Mouse (Mus musculus) midbrain, postnatal 0 days (tissue): ENCODE results near the gene Ltb. TPM values are rescaled to one million over a fixed set of nuclear protein-coding genes. Genes with fewer than 3 reads are reported as not detected.

Experiments used
- ATAC-seq: fragments of 200-750 bp; cut with Nextera tagmentation; 2 replicates; pipeline ENCODE4 v1.8.0; 2017; ENCODE audit warnings: moderate number of reproducible peaks, mild to moderate bottlenecking, moderate TSS enrichment, moderate library complexity; ENCODE audit not compliant: low FRiP score
- DNase-seq: peaks from one replicate; pipeline ENCODE4 v3.0.0-alpha.2; 2015; ENCODE audit warnings: low spot score
- H3K27ac ChIP-seq: fragments of 300-500 bp; sonication (generic); 2 replicates; pipeline ENCODE4 v1.5.1; 2014; ENCODE audit warnings: low read depth, mild to moderate bottlenecking, low read length, mixed read lengths
- H3K27me3 ChIP-seq: fragments of 300-500 bp; sonication (generic); 2 replicates; pipeline ENCODE4 v1.6.1; 2014; ENCODE audit warnings: low read length, control low read depth, mixed read lengths; ENCODE audit not compliant: insufficient read depth
- H3K36me3 ChIP-seq: fragments of 300-500 bp; sonication (generic); 2 replicates; pipeline ENCODE4 v1.6.1; 2014; ENCODE audit warnings: low read length, control low read depth, mixed read lengths; ENCODE audit not compliant: insufficient read depth
- H3K4me1 ChIP-seq: fragments of 300-500 bp; sonication (generic); 2 replicates; pipeline ENCODE4 v1.6.1; 2014; ENCODE audit warnings: mild to moderate bottlenecking, control low read depth, antibody characterized with exemption, low read length, mixed read lengths; ENCODE audit not compliant: insufficient read depth
- H3K4me2 ChIP-seq: fragments of 300-500 bp; sonication (generic); 2 replicates; pipeline ENCODE4 v1.6.1; 2014; ENCODE audit warnings: low read depth, mild to moderate bottlenecking, low read length, mixed read lengths; ENCODE audit not compliant: poor library complexity, severe bottlenecking
- H3K4me3 ChIP-seq: fragments of 300-500 bp; sonication (generic); 2 replicates; pipeline ENCODE4 v1.5.1; 2014; ENCODE audit warnings: low read depth, mild to moderate bottlenecking, low read length, moderate library complexity
- H3K9ac ChIP-seq: fragments of 300-500 bp; sonication (generic); replicated peaks from 2 replicates; pipeline ENCODE4 v1.6.1; 2014; ENCODE audit warnings: mild to moderate bottlenecking, low read length, moderate library complexity, mixed read lengths; ENCODE audit not compliant: poor library complexity, severe bottlenecking
- H3K9me3 ChIP-seq: fragments of 300-500 bp; sonication (generic); 2 replicates; pipeline ENCODE4 v1.6.1; 2016; ENCODE audit warnings: low read length, control low read depth
- CTCF ChIP-seq: IDR thresholded peaks from 2 replicates; pipeline ENCODE4 v1.5.1; 2016; ENCODE audit warnings: antibody characterized with exemption, mild to moderate bottlenecking
- WGBS: fragments of 180-500 bp; shearing (Covaris S2); extraction: QIAGEN DNeasy Blood & Tissue Kit; methylation state at CpG from one replicate; pipeline ENCODE4 v1.1.7; 2014; 5-methylcytosine and 5-hydroxymethylcytosine counted together
- polyA plus RNA-seq: library from polyadenylated mRNA; unstranded; fragments of >200 nt; fragmentation: Nextera tagmentation; extraction: Ambion mirVana; gene quantifications from 2 replicates; pipeline ENCODE4 v1.2.1, GENCODE M21; 2015
- total RNA-seq: library from RNA; depleted of rRNA; stranded (reverse); fragments of >200 nt; gene quantifications from 2 replicates; pipeline ENCODE4 v1.2.3, GENCODE M21; 2014

Gene Ltb
- total and polyA plus RNA-seq, 2 experiments from 2014 or later = 1.0 to 1.4 TPM

DNA sequence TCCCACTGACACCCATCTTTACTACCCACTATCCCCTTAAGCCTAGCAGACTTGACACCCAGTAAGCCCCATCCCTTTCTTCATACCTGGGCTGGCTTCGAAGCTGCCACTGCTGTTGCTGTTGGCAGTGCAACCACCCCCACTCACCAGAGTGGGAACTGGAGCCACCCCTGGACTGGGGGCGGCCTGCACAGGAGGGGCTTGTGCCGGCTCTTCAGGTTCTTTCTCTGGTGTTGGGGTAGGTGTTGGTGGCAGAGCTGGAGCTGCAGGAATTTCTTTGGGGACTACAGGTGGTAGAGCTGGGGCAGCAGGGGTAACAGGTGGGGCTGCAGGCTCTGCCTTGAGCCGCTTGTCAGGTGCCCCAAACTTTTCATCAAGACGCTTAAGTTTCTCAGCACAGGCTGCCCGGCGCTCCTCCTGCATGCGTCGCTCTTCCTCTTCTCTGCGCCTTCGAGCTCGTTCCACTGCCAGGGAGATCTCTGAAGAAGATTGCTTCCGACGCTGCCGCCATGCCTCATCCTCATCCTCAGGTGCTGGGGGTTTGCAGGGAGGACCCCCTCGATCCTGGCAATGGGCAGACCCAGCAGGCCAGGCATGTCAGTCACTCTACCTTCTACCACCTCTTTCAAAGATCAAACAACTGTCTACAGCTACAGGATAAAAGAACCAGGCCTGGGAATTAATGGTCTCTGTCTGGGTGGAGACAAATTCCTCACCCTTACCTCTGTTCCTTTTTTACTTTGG lies 35.2 kb upstream of the Ltb start:
- no peak overlapping the region for H3K4me2 ChIP-seq
- no peaks in the 10 kb centered on the region for H3K9me3 ChIP-seq
- no peak overlapping the region for H3K4me3 ChIP-seq
- 95% methylated on average over 16 of the region's 16 CpGs for WGBS
- H3K4me1 ChIP-seq = peaks cover 8% of the 10 kb centered on the region; the same call in 1 of the 2 replicates
- no peak for ATAC-seq
- no peak overlapping the region for H3K27ac ChIP-seq
- peaks cover 81% of the 10 kb centered on the region for H3K36me3 ChIP-seq
- H3K9ac ChIP-seq = no peak overlapping the region
- no peak for DNase-seq
- TF ChIP-seq CTCF = no peak
- no peaks in the 10 kb centered on the region for H3K27me3 ChIP-seq

DNA sequence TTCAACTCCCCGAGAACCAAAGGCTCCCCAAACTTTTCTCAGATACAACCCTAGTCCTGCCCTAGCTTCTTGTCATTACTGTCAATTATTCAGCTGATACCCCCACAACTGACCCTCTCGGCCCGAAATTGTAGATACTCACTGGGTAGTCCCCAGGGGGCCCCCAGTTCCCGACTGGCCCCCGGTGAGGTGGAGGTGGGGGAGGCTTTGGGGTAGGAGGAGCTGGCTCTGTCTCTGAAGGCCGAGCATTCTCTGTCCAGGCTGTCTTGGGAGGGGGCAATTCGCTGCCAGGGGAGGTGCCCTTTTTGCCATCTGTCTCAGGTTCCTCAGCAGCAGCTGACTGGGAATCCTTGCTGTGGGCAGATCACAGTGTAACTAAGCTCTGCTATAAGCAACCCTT lies 34.6 kb upstream of the Ltb start:
- DNase-seq (no peak), ATAC-seq (no peak)
- Histone ChIP-seq H3K27me3 (no peaks in the 10 kb centered on the region), H3K36me3 (peaks cover 75% of the 10 kb centered on the region), H3K4me2 (no peak overlapping the region), H3K27ac (no peak overlapping the region), H3K9me3 (no peaks in the 10 kb centered on the region), H3K9ac (no peak overlapping the region), H3K4me3 (no peak overlapping the region), H3K4me1 (peaks cover 8% of the 10 kb centered on the region; the same call in 1 of the 2 replicates)
- TF ChIP-seq CTCF = no peak
- WGBS = 82% methylated on average over 7 of the region's 7 CpGs

GRCm38 (mm10) chr17:35161421-35161820 lies 32.8 kb upstream of the Ltb start:
- no peaks in the 10 kb centered on the region for H3K27me3 ChIP-seq
- WGBS = 80% methylated on average over 11 of the region's 11 CpGs
- no peak overlapping the region for H3K4me2 ChIP-seq
- H3K36me3 ChIP-seq = peaks cover 58% of the 10 kb centered on the region
- no peaks in the 10 kb centered on the region for H3K9me3 ChIP-seq
- DNase-seq (no peak), ATAC-seq (no peak)
- TF ChIP-seq CTCF = no peak
- H3K4me1 ChIP-seq = peaks cover 10% of the 10 kb centered on the region; the same call in 1 of the 2 replicates
- H3K27ac ChIP-seq = no peak overlapping the region
- no peak overlapping the region for H3K9ac ChIP-seq
- no peak overlapping the region; the same call in 1 of the 2 replicates for H3K4me3 ChIP-seq

GRCm38 (mm10) chr17:35162121-35162520 lies 32.1 kb upstream of the Ltb start:
- Histone ChIP-seq H3K4me3 (peak overlapping the region; percentile 87; the same call in 1 of the 2 replicates), H3K4me2 (peak overlapping the region; percentile 85), H3K4me1 (peaks cover 11% of the 10 kb centered on the region; the same call in 1 of the 2 replicates), H3K27ac (no peak overlapping the region), H3K27me3 (no peaks in the 10 kb centered on the region), H3K36me3 (peaks cover 51% of the 10 kb centered on the region), H3K9ac (peak overlapping the region; percentile 98; the same call in 1 of the 2 replicates), H3K9me3 (no peaks in the 10 kb centered on the region)
- no peak for DNase-seq
- WGBS = 54% methylated on average over 14 of the region's 14 CpGs
- ATAC-seq = no peak
- TF ChIP-seq CTCF = no peak

DNA sequence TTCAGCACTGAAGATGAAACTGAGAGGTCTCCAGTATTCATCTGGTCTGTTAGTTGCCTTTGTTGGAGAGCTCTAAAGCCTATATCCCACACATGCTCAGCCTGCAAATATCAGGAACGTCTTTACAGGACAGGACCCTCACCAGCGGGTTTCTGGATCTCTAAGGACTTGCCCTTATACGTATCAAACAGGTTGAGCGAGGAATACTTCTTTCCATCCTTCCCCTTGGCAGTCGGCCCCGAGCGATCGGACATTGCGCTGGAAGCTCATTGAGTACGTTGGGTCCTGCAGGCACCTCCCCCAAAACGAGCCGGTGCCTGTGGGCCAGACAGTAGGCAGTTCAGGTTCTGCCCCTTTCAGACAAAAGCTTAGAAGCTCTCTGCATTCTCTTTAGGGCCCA lies 31.5 kb upstream of the Ltb start:
- peaks cover 11% of the 10 kb centered on the region; the same call in 1 of the 2 replicates for H3K4me1 ChIP-seq
- 24% methylated on average over 12 of the region's 12 CpGs for WGBS
- peak overlapping the region; percentile 98 for H3K9ac ChIP-seq
- H3K4me3 ChIP-seq = peak overlapping the region; percentile 87
- H3K27ac ChIP-seq = peak overlapping the region; percentile 43; the same call in 1 of the 2 replicates
- peaks cover 45% of the 10 kb centered on the region for H3K36me3 ChIP-seq
- H3K27me3 ChIP-seq = no peaks in the 10 kb centered on the region
- no peak for DNase-seq
- peak overlapping the region; percentile 85 for H3K4me2 ChIP-seq
- no peak for ATAC-seq
- no peak for TF ChIP-seq CTCF
- no peaks in the 10 kb centered on the region for H3K9me3 ChIP-seq
